Mouse (Mus musculus) cerebellum, adult 2 months (tissue): ENCODE results near the gene Ddx5.

Experiments
- CTCF ChIP-seq: fragments of 200-500 bp; IDR thresholded peaks from 2 replicates; pipeline ENCODE4 v1.5.1; 2011; ENCODE audit warnings: low read depth, mild to moderate bottlenecking, control low read depth, low read length, moderate library complexity, borderline replicate concordance; ENCODE audit not compliant: insufficient read depth
- POLR2A ChIP-seq: fragments of 200-500 bp; IDR thresholded peaks from 2 replicates; pipeline ENCODE4 v1.6.1; 2011; ENCODE audit warnings: low read length, control low read depth, borderline replicate concordance; ENCODE audit not compliant: insufficient read depth

GRCm38 (mm10) chr11:106751039-106752018 is 37.7 kb downstream of the Ddx5 start, which contains the start of gene Milr1:
- TF ChIP-seq CTCF (no peak), POLR2A (no peak)
